Mouse (Mus musculus) midbrain, embryonic 14.5 days (tissue): ENCODE data around the gene Rgsl1. TPM values are rescaled to one million over a fixed set of nuclear protein-coding genes. Genes with fewer than 3 reads are reported as not detected.

ENCODE experiments used
- ATAC-seq: fragments of 200-750 bp; cut with Nextera tagmentation; 2 replicates; pipeline ENCODE4 v1.8.0; 2017; ENCODE audit warnings: moderate number of reproducible peaks, moderate library complexity; ENCODE audit not compliant: low FRiP score, low TSS enrichment
- DNase-seq: peaks from one replicate; pipeline ENCODE4 v3.0.0-alpha.2; 2015
- H3K27ac ChIP-seq: fragments of 300-500 bp; sonication (generic); replicated peaks from 2 replicates; pipeline ENCODE4 v1.5.1; 2014; ENCODE audit warnings: mild to moderate bottlenecking, low read depth, low read length, moderate library complexity
- H3K27me3 ChIP-seq: fragments of 300-500 bp; sonication (generic); 2 replicates; pipeline ENCODE4 v1.6.1; 2014; ENCODE audit warnings: low read length, control low read depth, mixed read lengths; ENCODE audit not compliant: control insufficient read depth, insufficient read depth
- H3K36me3 ChIP-seq: fragments of 300-500 bp; sonication (generic); 2 replicates; pipeline ENCODE4 v1.6.1; 2014; ENCODE audit warnings: low read length, control low read depth; ENCODE audit not compliant: control insufficient read depth, insufficient read depth
- H3K4me1 ChIP-seq: fragments of 300-500 bp; sonication (generic); 2 replicates; pipeline ENCODE4 v1.6.1; 2014; ENCODE audit warnings: mild to moderate bottlenecking, antibody characterized with exemption, low read length, control low read depth; ENCODE audit not compliant: control insufficient read depth, insufficient read depth
- H3K4me2 ChIP-seq: fragments of 300-500 bp; sonication (generic); 2 replicates; pipeline ENCODE4 v1.6.1; 2014; ENCODE audit warnings: mild to moderate bottlenecking, low read length, moderate library complexity
- H3K4me3 ChIP-seq: fragments of 300-500 bp; sonication (generic); replicated peaks from 2 replicates; pipeline ENCODE4 v1.5.1; 2014; ENCODE audit warnings: low read depth, low read length
- H3K9ac ChIP-seq: fragments of 300-500 bp; sonication (generic); replicated peaks from 2 replicates; pipeline ENCODE4 v1.6.1; 2014; ENCODE audit warnings: mild to moderate bottlenecking, low read length, moderate library complexity
- H3K9me3 ChIP-seq: fragments of 300-500 bp; sonication (generic); 2 replicates; pipeline ENCODE4 v1.6.1; 2016; ENCODE audit warnings: low read length, control low read depth, mixed read lengths; ENCODE audit not compliant: control insufficient read depth
- WGBS: fragments of 180-500 bp; shearing (Covaris S2); extraction: QIAGEN DNeasy Blood & Tissue Kit; methylation state at CpG from one replicate; pipeline ENCODE4 v1.1.7; 2014; 5-methylcytosine and 5-hydroxymethylcytosine counted together
- polyA plus RNA-seq: library from polyadenylated mRNA; unstranded; fragments of >200 nt; fragmentation: Nextera tagmentation; extraction: Ambion mirVana; gene quantifications from 2 replicates; pipeline ENCODE4 v1.2.1, GENCODE M21; 2014

The Rgsl1 gene
- polyA plus RNA-seq, 1 experiment from 2014 or later, result 0.20 TPM

- no peaks in the 10 kb centered on the region for H3K9me3 ChIP-seq
- H3K27me3 ChIP-seq, result no peaks in the 10 kb centered on the region
- no peak overlapping the region for H3K4me3 ChIP-seq
- H3K27ac ChIP-seq, result no peak overlapping the region
- peaks cover 10% of the 10 kb centered on the region; the same call in 1 of the 2 replicates for H3K4me1 ChIP-seq
- ATAC-seq (no peak), DNase-seq (no peak)
- no peaks in the 10 kb centered on the region for H3K36me3 ChIP-seq
- H3K9ac ChIP-seq, result no peak overlapping the region
- H3K4me2 ChIP-seq, result no peak overlapping the region
- WGBS, result 62% methylated on average over 3 of the region's 3 CpGs
These were observed 113.3 kb downstream of the Rgsl1 start for GRCm38 (mm10) chr1:153730671-153731070.

GRCm38 (mm10) chr1:153729806-153730205, 114.1 kb downstream of the Rgsl1 start:
- Histone ChIP-seq H3K9me3 (no peaks in the 10 kb centered on the region), H3K4me3 (no peak overlapping the region), H3K4me2 (no peak overlapping the region), H3K4me1 (peaks cover 10% of the 10 kb centered on the region; the same call in 1 of the 2 replicates), H3K36me3 (no peaks in the 10 kb centered on the region), H3K9ac (no peak overlapping the region; the same call in 1 of the 2 replicates), H3K27ac (no peak overlapping the region), H3K27me3 (no peaks in the 10 kb centered on the region)
- 70% methylated on average over 2 of the region's 2 CpGs for WGBS
- ATAC-seq, result no peak
- no peak for DNase-seq

Other genes starting within 250 kb of the Rgsl1 start
- 30.4 and 31.6 TPM in 2 replicates for gene Rgs8, start 191.1 kb downstream of the Rgsl1 start, polyA plus RNA-seq
- 8.1 and 12.0 TPM in 2 replicates for gene Rgs16, start 103.8 kb downstream of the Rgsl1 start, polyA plus RNA-seq
- 37.8 and 55.6 TPM in 2 replicates for gene Rnasel, start 94.7 kb downstream of the Rgsl1 start, polyA plus RNA-seq
- 0.50 and 0.55 TPM in 2 replicates for gene Teddm1b, start 30.2 kb upstream of the Rgsl1 start, polyA plus RNA-seq
- not detected in 2 replicates for gene Teddm1a, start 47.6 kb upstream of the Rgsl1 start, polyA plus RNA-seq
- 130 and 155 TPM in 2 replicates for gene Glul, start 55.8 kb upstream of the Rgsl1 start, polyA plus RNA-seq
- 0.80 and 0.94 TPM in 2 replicates for gene Teddm2, start 56.1 kb upstream of the Rgsl1 start, polyA plus RNA-seq